Mouse (Mus musculus) erythroblast, embryonic 14.5 days (primary cell): ENCODE measurements around the gene Xaf1. TPM values are rescaled to one million over a fixed set of nuclear protein-coding genes. Genes with fewer than 3 reads are reported as not detected.

Source experiments
- H3K27me3 ChIP-seq: 2 replicates; pipeline ENCODE4 v1.6.1; 2012; ENCODE audit warnings: inconsistent platforms; ENCODE audit not compliant: control insufficient read depth
- H3K36me3 ChIP-seq: 2 replicates; pipeline ENCODE4 v1.6.1; 2012; ENCODE audit warnings: mild to moderate bottlenecking, inconsistent platforms; ENCODE audit not compliant: control insufficient read depth
- H3K4me1 ChIP-seq: 2 replicates; pipeline ENCODE4 v1.6.1; 2012; ENCODE audit warnings: inconsistent platforms; ENCODE audit not compliant: control insufficient read depth
- H3K4me3 ChIP-seq: replicated peaks from 2 replicates; pipeline ENCODE3; 2012; ENCODE audit warnings: moderate library complexity, mild to moderate bottlenecking, inconsistent platforms
- H3K9me3 ChIP-seq: 2 replicates; pipeline ENCODE4 v1.6.1; 2012; ENCODE audit warnings: low read length, inconsistent platforms, mixed read lengths; ENCODE audit not compliant: control insufficient read depth
- GATA1 ChIP-seq: IDR thresholded peaks from 2 replicates; pipeline ENCODE4 v1.6.1; 2012; ENCODE audit warnings: low read length, inconsistent platforms, mixed read lengths
- TAL1 ChIP-seq: IDR thresholded peaks from 3 replicates; pipeline ENCODE4 v1.6.1; 2012; ENCODE audit warnings: low read length, inconsistent platforms, mixed read lengths
- polyA plus RNA-seq: library from polyadenylated mRNA; stranded (reverse); fragments of >175 nt; gene quantifications from 2 replicates; pipeline ENCODE4 v1.2.3, GENCODE M21; 2012

Xaf1 gene
- polyA plus RNA-seq, 1 experiment, result not detected

GRCm38 (mm10) chr11:72349652-72350051, 48.2 kb downstream of the Xaf1 start:
- TF ChIP-seq TAL1 (no peak), GATA1 (no peak)
- Histone ChIP-seq H3K36me3 (no peaks in the 10 kb centered on the region), H3K9me3 (no peaks in the 10 kb centered on the region), H3K27me3 (no peaks in the 10 kb centered on the region), H3K4me1 (no peaks in the 10 kb centered on the region), H3K4me3 (no peak overlapping the region)

GRCm38 (mm10) chr11:72352272-72352671, 50.8 kb downstream of the Xaf1 start:
- H3K36me3 ChIP-seq, result no peaks in the 10 kb centered on the region
- no peaks in the 10 kb centered on the region for H3K27me3 ChIP-seq
- H3K9me3 ChIP-seq, result no peaks in the 10 kb centered on the region
- no peaks in the 10 kb centered on the region for H3K4me1 ChIP-seq
- no peak for TF ChIP-seq GATA1
- no peak for TF ChIP-seq TAL1
- no peak overlapping the region for H3K4me3 ChIP-seq

- Histone ChIP-seq H3K4me3 (no peak overlapping the region), H3K4me1 (no peaks in the 10 kb centered on the region), H3K36me3 (no peaks in the 10 kb centered on the region), H3K27me3 (no peaks in the 10 kb centered on the region), H3K9me3 (no peaks in the 10 kb centered on the region)
- TF ChIP-seq TAL1 (no peak), GATA1 (no peak)
Measured at GRCm38 (mm10) chr11:72353186-72353585, 51.8 kb downstream of the Xaf1 start.

GRCm38 (mm10) chr11:72354971-72355728, 53.7 kb downstream of the Xaf1 start:
- H3K36me3 ChIP-seq, result no peaks in the 10 kb centered on the region
- TF ChIP-seq TAL1 (no peak), GATA1 (no peak)
- no peaks in the 10 kb centered on the region for H3K9me3 ChIP-seq
- H3K4me3 ChIP-seq, result no peak overlapping the region
- H3K4me1 ChIP-seq, result no peaks in the 10 kb centered on the region
- no peaks in the 10 kb centered on the region for H3K27me3 ChIP-seq

- Histone ChIP-seq H3K9me3 (no peaks in the 10 kb centered on the region), H3K27me3 (peaks cover 20% of the 10 kb centered on the region), H3K4me3 (peak overlapping the region; percentile 1), H3K36me3 (no peaks in the 10 kb centered on the region), H3K4me1 (peaks cover 3% of the 10 kb centered on the region; the same call in 1 of the 2 replicates)
- TF ChIP-seq TAL1 (no peak), GATA1 (no peak)
Measured at GRCm38 (mm10) chr11:72361385-72362346, 60.2 kb downstream of the Xaf1 start.

- Histone ChIP-seq H3K27me3 (peaks cover 20% of the 10 kb centered on the region), H3K4me3 (peak within 1 kb of the TSS; percentile 1), H3K9me3 (no peaks in the 10 kb centered on the region), H3K36me3 (no peaks in the 10 kb centered on the region), H3K4me1 (peaks cover 3% of the 10 kb centered on the region; the same call in 1 of the 2 replicates)
- TF ChIP-seq GATA1, result no peak
- TF ChIP-seq TAL1, result no peak
Measured at GRCm38 (mm10) chr11:72362347-72362741, 60.9 kb downstream of the Xaf1 start, which contains the start of gene Tekt1. TSS of gene Tekt1 (minus strand) at chr11:72362442.

Other genes starting within 250 kb of the Xaf1 start
- gene Pitpnm3, start 165.9 kb upstream of the Xaf1 start, polyA plus RNA-seq, result not detected in 2 replicates
- gene Gm43951, start 94.8 kb upstream of the Xaf1 start, polyA plus RNA-seq, result 0.02 and 0.03 TPM in 2 replicates
- 0.05 and 0.09 TPM in 2 replicates for gene 4933427D14Rik, start 94.2 kb upstream of the Xaf1 start, polyA plus RNA-seq
- 2.1 and 3.2 TPM in 2 replicates for gene Txndc17, start 94.1 kb upstream of the Xaf1 start, polyA plus RNA-seq
- gene Med31, start 86.0 kb upstream of the Xaf1 start, polyA plus RNA-seq, result 0.09 and 0.14 TPM in 2 replicates
- gene Slc13a5, start 34.4 kb upstream of the Xaf1 start, polyA plus RNA-seq, result not detected in 2 replicates
- not detected in 2 replicates for gene Fbxo39, start 12.8 kb downstream of the Xaf1 start, polyA plus RNA-seq
- gene Tekt1, start 60.8 kb downstream of the Xaf1 start, polyA plus RNA-seq, result not detected in 2 replicates
- gene Smtnl2, start 110.1 kb downstream of the Xaf1 start, polyA plus RNA-seq, result 0.01 TPM in 1 of 2 replicates, not detected in the other
- gene Ggt6, start 133.9 kb downstream of the Xaf1 start, polyA plus RNA-seq, result not detected in 2 replicates
- gene Mybbp1a, start 139.7 kb downstream of the Xaf1 start, polyA plus RNA-seq, result 4.1 TPM in 2 replicates
- 0.10 and 0.16 TPM in 2 replicates for gene Spns2, start 188.3 kb downstream of the Xaf1 start, polyA plus RNA-seq
- gene Spns3, start 248.9 kb downstream of the Xaf1 start, polyA plus RNA-seq, result 0.07 and 0.14 TPM in 2 replicates